Mouse (Mus musculus): ENCODE measurements at regions not wholly inside any gene's neighbourhood (a gene's known extent, or its start where the extent isn't known, plus 50 kb on each side); places are given as distances from the start of the nearest gene placed in this dataset.

GRCm38 (mm10) chr13:46026018-46026417 lies 61.2 kb upstream of the Atxn1 start:
- Histone ChIP-seq H3K79me2 (ENCODE audit: control insufficient read depth, insufficient read depth) (no peaks in the 10 kb centered on the region), H3K79me3 (ENCODE audit: low read depth) (no peaks in the 10 kb centered on the region)
- TF ChIP-seq MYOD1 (IDR thresholded peaks at IDR 0.05; ENCODE audit: control insufficient read depth, insufficient read length, low read depth) (no peak), CTCF (IDR thresholded peaks at IDR 0.05; ENCODE audit: control insufficient read depth, insufficient read depth, insufficient read length) (no peak), FOSL1 (IDR thresholded peaks at IDR 0.05; ENCODE audit: insufficient read depth, low read length, poor library complexity, severe bottlenecking) (no peak), CEBPB (IDR thresholded peaks at IDR 0.05; ENCODE audit: low read depth) (no peak), USF1 (IDR thresholded peaks at IDR 0.05; ENCODE audit: low read depth) (no peak), MYOG (IDR thresholded peaks at IDR 0.05; ENCODE audit: control insufficient read depth, extremely low read depth, insufficient read length) (no peak), MAX (IDR thresholded peaks at IDR 0.05) (no peak)

GRCm38 (mm10) chr13:46023630-46024041 lies 58.8 kb upstream of the Atxn1 start:
- peaks cover 6% of the 10 kb centered on the region for H3K27me3 ChIP-seq (ENCODE audit: control insufficient read depth, insufficient read depth, insufficient read length)
- H3K79me2 ChIP-seq (ENCODE audit: control insufficient read depth, insufficient read depth): no peaks in the 10 kb centered on the region
- H3K79me3 ChIP-seq (ENCODE audit: low read depth): no peaks in the 10 kb centered on the region
- TF ChIP-seq CEBPB (IDR thresholded peaks at IDR 0.05; ENCODE audit: low read depth): no peak
- TF ChIP-seq USF1 (IDR thresholded peaks at IDR 0.05; ENCODE audit: low read depth): no peak
- TF ChIP-seq MYOD1 (IDR thresholded peaks at IDR 0.05; ENCODE audit: control insufficient read depth, insufficient read length, low read depth): no peak
- no peaks in the 10 kb centered on the region for H3K36me3 ChIP-seq (ENCODE audit: control insufficient read depth, insufficient read depth)
- no peak overlapping the region for H3K4me3 ChIP-seq (ENCODE audit: insufficient read depth, poor library complexity, severe bottlenecking)
- no peak overlapping the region for H3ac ChIP-seq (ENCODE audit: control insufficient read depth, insufficient read length, low read depth)

More at GRCm38 (mm10) chr13:46026018-46026417, 61.2 kb upstream of the Atxn1 start:
- Histone ChIP-seq H3K4me3 (ENCODE audit: insufficient read depth, poor library complexity, severe bottlenecking) (no peak overlapping the region), H3K36me3 (ENCODE audit: control insufficient read depth, insufficient read depth) (no peaks in the 10 kb centered on the region), H3ac (ENCODE audit: control insufficient read depth, insufficient read length, low read depth) (no peak overlapping the region), H3K27me3 (ENCODE audit: control insufficient read depth, insufficient read depth, insufficient read length) (peaks cover 6% of the 10 kb centered on the region)

- no peak overlapping the region for H3K4me3 ChIP-seq (ENCODE audit: insufficient read depth, poor library complexity, severe bottlenecking)
- H3K79me3 ChIP-seq (ENCODE audit: low read depth): no peaks in the 10 kb centered on the region
- H3K36me3 ChIP-seq (ENCODE audit: control insufficient read depth, insufficient read depth): no peaks in the 10 kb centered on the region
- H3ac ChIP-seq (ENCODE audit: control insufficient read depth, insufficient read length, low read depth): no peak overlapping the region
- no peak for TF ChIP-seq MAX (IDR thresholded peaks at IDR 0.05)
- no peak for TF ChIP-seq CTCF (IDR thresholded peaks at IDR 0.05; ENCODE audit: control insufficient read depth, insufficient read depth, insufficient read length)
- no peak for TF ChIP-seq USF1 (IDR thresholded peaks at IDR 0.05; ENCODE audit: low read depth)
- no peak for TF ChIP-seq FOSL1 (IDR thresholded peaks at IDR 0.05; ENCODE audit: insufficient read depth, low read length, poor library complexity, severe bottlenecking)
- H3K79me2 ChIP-seq (ENCODE audit: control insufficient read depth, insufficient read depth): no peaks in the 10 kb centered on the region
- peaks cover 6% of the 10 kb centered on the region for H3K27me3 ChIP-seq (ENCODE audit: control insufficient read depth, insufficient read depth, insufficient read length)
Measured at GRCm38 (mm10) chr13:46023187-46023586, 58.4 kb upstream of the Atxn1 start.

- peaks cover 6% of the 10 kb centered on the region for H3K27me3 ChIP-seq (ENCODE audit: control insufficient read depth, insufficient read depth, insufficient read length)
- TF ChIP-seq MYOD1 (IDR thresholded peaks at IDR 0.05; ENCODE audit: control insufficient read depth, insufficient read length, low read depth) (no peak), MYOG (IDR thresholded peaks at IDR 0.05; ENCODE audit: control insufficient read depth, extremely low read depth, insufficient read length) (no peak), CTCF (IDR thresholded peaks at IDR 0.05; ENCODE audit: control insufficient read depth, insufficient read depth, insufficient read length) (no peak), MAX (IDR thresholded peaks at IDR 0.05) (no peak), FOSL1 (IDR thresholded peaks at IDR 0.05; ENCODE audit: insufficient read depth, low read length, poor library complexity, severe bottlenecking) (no peak), CEBPB (IDR thresholded peaks at IDR 0.05; ENCODE audit: low read depth) (no peak), USF1 (IDR thresholded peaks at IDR 0.05; ENCODE audit: low read depth) (no peak)
- H3K79me2 ChIP-seq (ENCODE audit: control insufficient read depth, insufficient read depth): no peaks in the 10 kb centered on the region
- H3K79me3 ChIP-seq (ENCODE audit: low read depth): no peaks in the 10 kb centered on the region
- no peaks in the 10 kb centered on the region for H3K36me3 ChIP-seq (ENCODE audit: control insufficient read depth, insufficient read depth)
- no peak overlapping the region for H3ac ChIP-seq (ENCODE audit: control insufficient read depth, insufficient read length, low read depth)
- H3K4me3 ChIP-seq (ENCODE audit: insufficient read depth, poor library complexity, severe bottlenecking): no peak overlapping the region
Measured at GRCm38 (mm10) chr13:46020945-46021835, 56.4 kb upstream of the Atxn1 start.

- Histone ChIP-seq H3K27me3 (ENCODE audit: control insufficient read depth, insufficient read depth, insufficient read length) (peaks cover 6% of the 10 kb centered on the region), H3ac (ENCODE audit: control insufficient read depth, insufficient read length, low read depth) (no peak overlapping the region), H3K36me3 (ENCODE audit: control insufficient read depth, insufficient read depth) (no peaks in the 10 kb centered on the region), H3K79me3 (ENCODE audit: low read depth) (no peaks in the 10 kb centered on the region), H3K79me2 (ENCODE audit: control insufficient read depth, insufficient read depth) (no peaks in the 10 kb centered on the region), H3K4me3 (ENCODE audit: insufficient read depth, poor library complexity, severe bottlenecking) (no peak overlapping the region)
- TF ChIP-seq MYOD1 (IDR thresholded peaks at IDR 0.05; ENCODE audit: control insufficient read depth, insufficient read length, low read depth) (no peak), USF1 (IDR thresholded peaks at IDR 0.05; ENCODE audit: low read depth) (no peak), CEBPB (IDR thresholded peaks at IDR 0.05; ENCODE audit: low read depth) (no peak), FOSL1 (IDR thresholded peaks at IDR 0.05; ENCODE audit: insufficient read depth, low read length, poor library complexity, severe bottlenecking) (no peak), MYOG (IDR thresholded peaks at IDR 0.05; ENCODE audit: control insufficient read depth, extremely low read depth, insufficient read length) (no peak), MAX (IDR thresholded peaks at IDR 0.05) (no peak), CTCF (IDR thresholded peaks at IDR 0.05; ENCODE audit: control insufficient read depth, insufficient read depth, insufficient read length) (no peak)
Measured at GRCm38 (mm10) chr13:46019431-46020166, 54.8 kb upstream of the Atxn1 start.

Data from C2C12 (cell line).